In the genomic region with DNA sequence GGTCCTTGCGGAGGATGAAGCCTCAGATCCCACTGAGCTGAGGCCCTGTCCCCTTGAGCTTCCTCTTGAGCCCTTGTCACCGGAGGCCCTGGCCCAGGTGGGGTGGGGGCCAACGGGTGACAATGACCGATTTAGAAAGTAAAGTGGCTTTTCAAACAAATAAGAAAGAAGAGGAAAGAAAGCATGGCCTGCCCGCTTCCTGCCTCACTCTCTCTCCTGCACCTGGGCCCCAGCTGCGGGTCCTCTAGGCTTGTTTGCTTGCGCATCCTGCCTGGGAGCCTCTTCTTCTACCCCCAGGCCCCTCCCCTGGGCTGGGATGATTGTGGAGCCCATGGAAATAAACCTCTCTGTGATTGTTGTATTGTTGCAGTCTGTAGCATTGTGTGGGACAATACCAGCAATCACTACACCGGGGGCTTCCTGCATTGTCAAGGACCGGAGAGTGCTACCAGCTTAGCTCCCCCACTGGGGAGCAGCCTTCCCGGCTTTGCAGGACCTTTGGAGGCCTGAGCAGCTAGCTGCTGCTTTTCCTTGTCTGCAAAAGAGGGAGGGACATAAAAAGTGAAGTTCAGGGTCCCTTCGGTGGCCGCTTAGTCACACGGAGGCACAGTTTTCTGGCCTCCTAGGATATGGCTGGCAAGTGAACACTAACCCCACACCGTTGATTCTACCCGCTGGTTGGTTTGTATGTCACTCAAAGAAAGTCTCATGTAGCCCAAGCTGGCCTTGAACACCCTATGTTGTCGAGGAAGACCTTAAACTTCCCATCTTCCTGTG, we compare ENCODE assay signal across 9 mouse cellular contexts. TPM values are rescaled to one million over a fixed set of nuclear protein-coding genes. Genes with fewer than 3 reads are reported as not detected.
DNase-seq lines count a peak whose midpoint lies in the region; ATAC-seq and TF ChIP-seq lines count a peak whose summit lies in the region.
"Had no signal": no experiment of that assay in that cellular context is flagged by ENCODE, and none has a peak within 500 bp of the region (broad histone marks: within the 10 kb centered on the region; RNA-seq: fewer than 3 reads in every experiment).

No protein-coding gene starts in this region.

- peaks cover 11% of the 10 kb centered on the region for H3K4me1 ChIP-seq in heart, embryonic 12.5 days (replicated peaks)

- WGBS in heart, embryonic 12.5 days, result 53% methylated on average over 16 of the region's 16 CpGs

- intact Hi-C loops in gastrocnemius, adult 2 months (cut with DNase I), result no loop called here

- 0 out of 2 replicates have a peak overlapping the region, but pooled peaks have one; percentile 30 for H3K9ac ChIP-seq in heart, embryonic 12.5 days

- H3K9me3 ChIP-seq in heart, embryonic 12.5 days (replicated peaks), result peaks cover 8% of the 10 kb centered on the region; the same call in 1 of the 2 replicates

- H3K4me3 ChIP-seq in heart, embryonic 12.5 days, result no peak overlapping the region
- H3K4me3 ChIP-seq in gastrocnemius, adult 2 months, result no peak overlapping the region

- no peak for DNase-seq in heart, adult 9 months (ENCODE audit: low spot score in 2 of 2)
- DNase-seq in spleen, adult 18-20 months, result peak; percentile 73 to 77
- DNase-seq in spleen, adult 12 weeks (ENCODE audit: low spot score), result no peak
- peak; percentile 35 for DNase-seq in lung, postnatal 36 days
- no peak for DNase-seq in right cerebral cortex, postnatal 25 days
- DNase-seq in gastrocnemius, adult 2 months, result no peak
- DNase-seq: kidney, adult 9 months had no signal

- no peak for TF ChIP-seq CTCF in gastrocnemius, adult 2 months (IDR thresholded peaks at IDR 0.05)

- H3K36me3 ChIP-seq in heart, embryonic 12.5 days, result no peaks in the 10 kb centered on the region

- no peaks in the 10 kb centered on the region; the same call in 1 of the 2 replicates for H3K27me3 ChIP-seq in heart, embryonic 12.5 days (replicated peaks)

- no peak overlapping the region for H3K27ac ChIP-seq in heart, embryonic 12.5 days (ENCODE audit: poor library complexity, severe bottlenecking)
- no peak overlapping the region for H3K27ac ChIP-seq in gastrocnemius, adult 2 months

- no peak overlapping the region for H3K4me2 ChIP-seq in heart, embryonic 12.5 days

- no peak for ATAC-seq in heart, embryonic 12.5 days (ENCODE audit: insufficient number of reproducible peaks, low FRiP score)
- ATAC-seq in erythroid progenitor cell, adult 5-6 weeks (replicated peaks; ENCODE audit: low FRiP score, poor library complexity, severe bottlenecking), result no peak

RNA-seq across cellular contexts. Expression of a gene that starts 35.9 kb away (rescaled TPM):
- polyA plus RNA-seq in heart, embryonic 12.5 days (2016; fragmentation: Nextera tagmentation; extraction: Ambion mirVana), result 257 and 262 TPM in 2 replicates
- total RNA-seq in erythroid progenitor cell, adult 5-6 weeks (2015; ENCODE audit: low replicate concordance), result 337 and 379 TPM in 2 replicates
- 133 and 171 TPM in 2 replicates for total RNA-seq in erythroid progenitor cell, adult 5-6 weeks (2017; ENCODE audit: low replicate concordance)
- total RNA-seq in gastrocnemius, adult 2 months (2021), result 100 to 1,000 TPM; 215 to 256 TPM

RNA-seq across cellular contexts. Expression of a gene that starts 54.1 kb away (rescaled TPM):
- 320 and 321 TPM in 2 replicates for polyA plus RNA-seq in heart, embryonic 12.5 days (2016; fragmentation: Nextera tagmentation; extraction: Ambion mirVana)
- 14.7 TPM in 1 of 2 replicates, not detected in the other for total RNA-seq in erythroid progenitor cell, adult 5-6 weeks (2015; ENCODE audit: low replicate concordance)
- 2.7 TPM in 1 of 2 replicates, not detected in the other for total RNA-seq in erythroid progenitor cell, adult 5-6 weeks (2017; ENCODE audit: low replicate concordance)
- 10 to 100 TPM; 11.3 to 21.9 TPM for total RNA-seq in gastrocnemius, adult 2 months (2021)

Comparison
In these comparisons a context has a peak if more than half of its experiments do, and no peak if none do; other contexts are left out.
1. DNase-seq: peak in spleen, adult 18-20 months (2 of 2) and lung, postnatal 36 days (single experiment); none in heart, adult 9 months (0 of 2), spleen, adult 12 weeks (single experiment), right cerebral cortex, postnatal 25 days (single experiment) and gastrocnemius, adult 2 months (single experiment).